Mouse (Mus musculus) lung, postnatal 0 days (tissue): ENCODE results near the gene Zfp414. TPM values are rescaled to one million over a fixed set of nuclear protein-coding genes. Genes with fewer than 3 reads are reported as not detected.
"Not testable (repeated sequence)": the region's sequence is repeated elsewhere in the genome, so short reads cannot be mapped to it uniquely, and the experiment has no call there.

ENCODE experiments used
- ATAC-seq: fragments of 200-750 bp; cut with Nextera tagmentation; 2 replicates; pipeline ENCODE4 v1.8.0; 2017; ENCODE audit warnings: moderate library complexity
- DNase-seq: peaks from one replicate; pipeline ENCODE4 v3.0.0-alpha.2; 2016; ENCODE audit warnings: low spot score
- H3K27ac ChIP-seq: fragments of 300-500 bp; sonication (generic); 2 replicates; pipeline ENCODE4 v1.5.1; 2014; ENCODE audit warnings: antibody characterized with exemption, mild to moderate bottlenecking, low read length, mixed read lengths
- H3K27me3 ChIP-seq: fragments of 300-500 bp; sonication (generic); replicated peaks from 2 replicates; pipeline ENCODE4 v1.6.1; 2014; ENCODE audit warnings: low read length, mixed read lengths; ENCODE audit not compliant: insufficient read depth
- H3K36me3 ChIP-seq: fragments of 300-500 bp; sonication (generic); 2 replicates; pipeline ENCODE4 v1.6.1; 2014; ENCODE audit warnings: low read length, mixed read lengths; ENCODE audit not compliant: insufficient read depth
- H3K4me1 ChIP-seq: fragments of 300-500 bp; sonication (generic); 2 replicates; pipeline ENCODE4 v1.6.1; 2014; ENCODE audit warnings: antibody characterized with exemption, low read depth, low read length, mixed read lengths; ENCODE audit not compliant: insufficient read depth
- H3K4me2 ChIP-seq: fragments of 300-500 bp; sonication (generic); replicated peaks from 2 replicates; pipeline ENCODE4 v1.6.1; 2014; ENCODE audit warnings: low read depth, mild to moderate bottlenecking, low read length, moderate library complexity, mixed read lengths
- H3K4me3 ChIP-seq: fragments of 300-500 bp; sonication (generic); 2 replicates; pipeline ENCODE4 v1.5.1; 2014; ENCODE audit warnings: low read depth, low read length
- H3K9ac ChIP-seq: fragments of 300-500 bp; sonication (generic); replicated peaks from 2 replicates; pipeline ENCODE4 v1.6.1; 2014; ENCODE audit warnings: low read depth, mild to moderate bottlenecking
- H3K9me3 ChIP-seq: fragments of 300-500 bp; sonication (generic); 2 replicates; pipeline ENCODE4 v1.6.1; 2016; ENCODE audit warnings: low read length, mixed read lengths
- CTCF ChIP-seq: IDR thresholded peaks from 2 replicates; pipeline ENCODE4 v1.5.1; 2016; ENCODE audit warnings: antibody characterized with exemption, mild to moderate bottlenecking
- EP300 ChIP-seq: IDR thresholded peaks from 2 replicates; pipeline ENCODE4 v1.6.1; 2016; ENCODE audit warnings: antibody characterized with exemption, mild to moderate bottlenecking, control low read depth
- WGBS: fragments of 180-500 bp; shearing (Covaris S2); extraction: QIAGEN DNeasy Blood & Tissue Kit; methylation state at CpG from one replicate; pipeline ENCODE4 v1.1.7; 2014; 5-methylcytosine and 5-hydroxymethylcytosine counted together
- polyA plus RNA-seq: library from polyadenylated mRNA; unstranded; fragments of >200 nt; fragmentation: Nextera tagmentation; extraction: Ambion mirVana; gene quantifications from 2 replicates; pipeline ENCODE4 v1.2.1, GENCODE M21; 2015

Gene Zfp414
- polyA plus RNA-seq, 1 experiment from 2014 or later: 34.2 TPM

GRCm38 (mm10) chr17:33600831-33601230 lies 28.1 kb upstream of the Zfp414 start:
- WGBS: 68% methylated on average over 3 of the region's 3 CpGs
- Histone ChIP-seq H3K9ac (no peak overlapping the region), H3K4me3 (no peak overlapping the region), H3K36me3 (no peaks in the 10 kb centered on the region), H3K9me3 (no peaks in the 10 kb centered on the region), H3K4me2 (no peak overlapping the region), H3K27me3 (no peaks in the 10 kb centered on the region), H3K27ac (no peak overlapping the region), H3K4me1 (no peaks in the 10 kb centered on the region)
- no peak for TF ChIP-seq CTCF
- TF ChIP-seq EP300: no peak
- DNase-seq (no peak), ATAC-seq (no peak)

GRCm38 (mm10) chr17:33601947-33602346 lies 26.9 kb upstream of the Zfp414 start:
- Histone ChIP-seq H3K9ac (no peak overlapping the region), H3K4me2 (no peak overlapping the region)
- TF ChIP-seq EP300 (no peak), CTCF (no peak)

GRCm38 (mm10) chr17:33607273-33607672 lies 21.6 kb upstream of the Zfp414 start:
- no peaks in the 10 kb centered on the region for H3K27me3 ChIP-seq
- H3K27ac ChIP-seq: no peak overlapping the region
- 69% methylated on average over 2 of the region's 2 CpGs for WGBS
- DNase-seq (no peak), ATAC-seq (no peak)
- H3K9ac ChIP-seq: no peak overlapping the region
- no peak overlapping the region for H3K4me2 ChIP-seq
- TF ChIP-seq EP300: no peak
- no peak for TF ChIP-seq CTCF
- no peaks in the 10 kb centered on the region for H3K9me3 ChIP-seq
- H3K4me3 ChIP-seq: no peak overlapping the region
- no peaks in the 10 kb centered on the region for H3K36me3 ChIP-seq
- H3K4me1 ChIP-seq: no peaks in the 10 kb centered on the region

More at GRCm38 (mm10) chr17:33601947-33602346, 26.9 kb upstream of the Zfp414 start:
- no peak for ATAC-seq
- Histone ChIP-seq H3K4me3 (no peak overlapping the region), H3K27me3 (no peaks in the 10 kb centered on the region), H3K27ac (no peak overlapping the region), H3K9me3 (no peaks in the 10 kb centered on the region), H3K36me3 (no peaks in the 10 kb centered on the region), H3K4me1 (no peaks in the 10 kb centered on the region)
- WGBS: 81% methylated on average over 12 of the region's 12 CpGs
- DNase-seq: no peak

GRCm38 (mm10) chr17:33610548-33610947 lies 18.3 kb upstream of the Zfp414 start:
- H3K4me3 ChIP-seq: no peak overlapping the region
- no peak for ATAC-seq
- no peak overlapping the region for H3K27ac ChIP-seq
- no peak overlapping the region for H3K4me2 ChIP-seq
- no peak for DNase-seq
- 82% methylated on average over 7 of the region's 7 CpGs for WGBS
- H3K4me1 ChIP-seq: no peaks in the 10 kb centered on the region
- H3K36me3 ChIP-seq: no peaks in the 10 kb centered on the region
- no peaks in the 10 kb centered on the region for H3K27me3 ChIP-seq
- H3K9me3 ChIP-seq: no peaks in the 10 kb centered on the region
- no peak overlapping the region for H3K9ac ChIP-seq
- TF ChIP-seq CTCF (no peak), EP300 (no peak)

GRCm38 (mm10) chr17:33613726-33614125 lies 15.2 kb upstream of the Zfp414 start:
- not testable (repeated sequence) for H3K9ac ChIP-seq, H3K36me3 ChIP-seq, H3K4me1 ChIP-seq, DNase-seq, H3K4me2 ChIP-seq, ATAC-seq, H3K4me3 ChIP-seq, H3K27ac ChIP-seq, H3K9me3 ChIP-seq, H3K27me3 ChIP-seq
- 82% methylated on average over 5 of the region's 5 CpGs for WGBS

- Histone ChIP-seq H3K36me3 (no peaks in the 10 kb centered on the region; the same call in 1 of the 2 replicates), H3K4me1 (peaks cover 6% of the 10 kb centered on the region; the same call in 1 of the 2 replicates), H3K4me2 (no peak overlapping the region), H3K9me3 (no peaks in the 10 kb centered on the region), H3K9ac (no peak overlapping the region), H3K27me3 (no peaks in the 10 kb centered on the region), H3K27ac (no peak overlapping the region), H3K4me3 (no peak overlapping the region)
- no peak for TF ChIP-seq CTCF
- no peak for TF ChIP-seq EP300
- ATAC-seq (no peak), DNase-seq (no peak)
- WGBS: 92% methylated on average over 3 of the region's 3 CpGs
These were observed 1.6 kb upstream of the Zfp414 start for GRCm38 (mm10) chr17:33627281-33627680.
